Mouse (Mus musculus) heart, adult 11 months (tissue): ENCODE data around the gene Phc1.
A peak's percentile ranks its signal among the peaks of the same experiment; 100 is the strongest.

Experiments
- DNase-seq: peaks from one replicate; pipeline ENCODE4 v3.0.0; 2022

Gene Phc1

GRCm38 (mm10) chr6:122293796-122294195 is 46.6 kb downstream of the Phc1 start:
- DNase-seq: peak; percentile 76

- peak; percentile 64 for DNase-seq
Observed at GRCm38 (mm10) chr6:122293121-122293520, 47.2 kb downstream of the Phc1 start.

- DNase-seq: peak; percentile 61
Observed at GRCm38 (mm10) chr6:122292184-122292583, 48.2 kb downstream of the Phc1 start.

- no peak for DNase-seq
Observed at GRCm38 (mm10) chr6:122291735-122292134, 48.6 kb downstream of the Phc1 start.

- no peak for DNase-seq
Observed at GRCm38 (mm10) chr6:122291264-122291663, 49.1 kb downstream of the Phc1 start.

- no peak for DNase-seq
Observed at GRCm38 (mm10) chr6:122290253-122290652, 50.1 kb downstream of the Phc1 start.

- no peak for DNase-seq
Observed at GRCm38 (mm10) chr6:122289313-122289712, 51.0 kb downstream of the Phc1 start.

GRCm38 (mm10) chr6:122288263-122288662 is 52.1 kb downstream of the Phc1 start:
- peak; percentile 56 for DNase-seq

GRCm38 (mm10) chr6:122284823-122285222 is 55.5 kb downstream of the Phc1 start:
- DNase-seq: no peak

GRCm38 (mm10) chr6:122284304-122284703 is 56.1 kb downstream of the Phc1 start:
- peak; percentile 57 for DNase-seq

GRCm38 (mm10) chr6:122283429-122283828 is 56.9 kb downstream of the Phc1 start:
- DNase-seq: peak; percentile 55

GRCm38 (mm10) chr6:122282782-122283181 is 57.6 kb downstream of the Phc1 start, which contains the start of gene Klrg1:
Klrg1 (minus strand) TSS chr6:122282882.
- no peak for DNase-seq

- DNase-seq: no peak
Observed at GRCm38 (mm10) chr6:122276565-122276964, 63.8 kb downstream of the Phc1 start.

- DNase-seq: peak; percentile 73
Observed at GRCm38 (mm10) chr6:122274546-122274945, 65.8 kb downstream of the Phc1 start.

- peak; percentile 67 for DNase-seq
Observed at GRCm38 (mm10) chr6:122270152-122270551, 70.2 kb downstream of the Phc1 start.

- peak; percentile 76 for DNase-seq
Observed at GRCm38 (mm10) chr6:122269170-122269569, 71.2 kb downstream of the Phc1 start.

GRCm38 (mm10) chr6:122268561-122268960 is 71.8 kb downstream of the Phc1 start:
- DNase-seq: no peak
